Mouse (Mus musculus) frontal cortex, adult (tissue): ENCODE data around the gene Ctdnep1.

ENCODE experiments used
- ATAC-seq: cut with Nextera tagmentation; 2 replicates; pipeline ENCODE4 v1.9.2; 2017; ENCODE audit warnings: mild to moderate bottlenecking, moderate library complexity, mixed read lengths; ENCODE audit not compliant: low TSS enrichment

Ctdnep1 gene

DNA sequence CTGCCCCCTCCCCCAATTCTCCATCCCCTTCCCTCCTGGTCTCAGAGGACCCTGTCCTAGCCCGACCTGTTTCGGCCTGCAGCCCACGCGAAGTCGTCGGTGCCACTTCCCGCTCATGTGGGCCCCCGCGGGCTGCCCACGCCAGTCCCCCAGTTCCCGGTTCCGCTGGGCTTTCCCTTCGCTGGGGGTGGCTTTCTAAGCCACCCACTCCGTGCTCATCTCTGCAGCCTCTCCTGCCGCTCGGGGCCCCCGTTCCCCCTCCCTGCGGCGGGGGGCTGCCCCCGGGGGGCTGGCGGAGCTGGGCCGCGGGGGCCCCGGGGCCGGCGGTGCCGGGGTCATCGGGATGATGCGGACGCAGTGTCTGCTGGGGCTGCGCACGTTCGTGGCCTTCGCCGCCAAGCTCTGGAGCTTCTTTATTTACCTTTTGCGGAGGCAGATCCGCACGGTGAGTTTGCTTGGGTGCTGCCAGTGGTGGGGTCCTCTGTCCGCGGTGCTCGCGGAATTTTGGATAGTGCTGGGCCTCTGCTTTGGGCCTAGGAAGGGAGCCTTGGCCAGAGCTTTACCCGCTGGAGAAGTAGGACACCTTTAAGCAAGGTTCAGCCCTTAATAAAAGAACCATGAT lies at the start of gene Ctdnep1:
Gene Ctdnep1 (plus strand): TSS at position 16 of the 622 bp plus-strand sequence.
- no peak for ATAC-seq

DNA sequence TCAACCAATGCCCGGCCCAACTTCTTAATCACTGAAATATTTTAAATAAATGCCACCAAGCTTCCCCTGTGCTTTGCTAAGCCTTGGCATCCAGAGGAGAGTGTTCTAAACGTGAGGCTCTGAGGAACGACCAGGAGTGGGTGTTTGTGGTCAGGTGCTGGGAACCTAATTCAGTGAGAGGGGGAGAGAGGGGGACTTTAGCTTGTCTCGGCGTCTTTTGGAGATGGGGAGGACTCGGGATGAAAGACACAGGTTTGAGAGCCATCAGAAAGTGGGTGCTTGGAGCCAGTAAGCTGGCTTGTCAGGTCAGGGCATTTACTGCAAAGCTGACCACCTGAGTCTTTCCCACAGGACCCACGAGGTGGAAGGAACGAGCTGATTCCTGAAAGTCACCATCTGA lies 49.2 kb upstream of the Ctdnep1 start:
- no peak for ATAC-seq

DNA sequence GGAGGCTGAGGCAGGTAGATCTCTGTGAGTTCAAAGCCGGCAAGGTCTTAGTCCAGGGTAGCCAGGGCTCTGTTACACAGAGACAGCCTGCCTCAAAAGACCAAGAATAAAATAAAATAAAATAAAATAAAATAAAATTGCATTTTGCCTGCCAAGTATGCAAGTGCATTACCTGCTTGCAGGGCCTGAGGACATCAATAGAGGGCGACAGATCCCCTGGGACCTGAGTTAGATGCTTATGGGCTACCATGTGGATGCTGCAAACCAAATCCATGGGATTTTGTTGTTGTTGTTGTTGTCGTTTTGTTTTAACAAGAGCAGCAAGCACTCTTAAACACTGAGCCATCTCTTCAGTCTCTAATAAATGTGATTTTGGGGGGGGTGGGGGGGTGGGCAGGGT lies 48.7 kb upstream of the Ctdnep1 start:
- ATAC-seq, result no peak

DNA sequence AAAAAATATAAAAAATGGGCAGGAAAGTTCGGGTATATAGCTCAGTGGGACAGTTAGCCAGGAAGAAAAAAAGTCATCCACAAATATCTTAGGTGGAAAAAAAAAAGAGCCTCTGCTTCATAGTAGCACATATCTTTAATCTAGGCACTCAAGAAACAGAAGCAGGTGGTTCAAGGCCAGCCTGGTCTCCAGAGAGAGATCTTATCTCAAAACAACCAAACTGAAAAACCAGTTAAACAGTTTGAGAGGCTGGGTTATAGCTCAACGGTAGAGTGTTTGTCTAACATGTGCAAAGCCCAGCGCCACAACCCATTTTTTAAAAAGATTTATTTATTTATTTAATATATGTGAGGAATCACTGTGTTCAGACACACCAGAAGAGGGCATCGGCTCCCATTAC lies 47.9 kb upstream of the Ctdnep1 start:
- ATAC-seq, result no peak

DNA sequence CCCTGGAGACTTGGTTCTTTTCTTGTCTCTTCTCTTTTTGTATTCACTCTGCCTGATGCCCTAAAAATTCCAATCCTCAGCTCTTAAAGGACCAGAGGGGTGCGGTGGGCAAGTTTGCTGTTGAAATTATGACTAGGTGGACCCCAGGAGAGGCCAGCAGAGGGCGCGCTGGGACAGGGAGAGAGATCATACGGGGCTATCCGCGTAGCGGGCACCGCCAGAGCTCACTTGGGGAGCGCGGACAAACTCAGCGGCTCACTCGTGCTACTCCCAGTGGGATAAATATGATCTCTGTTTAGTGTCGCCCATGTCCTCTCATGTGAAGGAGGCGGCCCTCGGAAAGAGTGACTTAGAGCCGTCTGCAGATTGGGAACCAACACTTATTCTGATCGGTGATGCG lies 46.8 kb upstream of the Ctdnep1 start:
- peak; percentile 76 for ATAC-seq

DNA sequence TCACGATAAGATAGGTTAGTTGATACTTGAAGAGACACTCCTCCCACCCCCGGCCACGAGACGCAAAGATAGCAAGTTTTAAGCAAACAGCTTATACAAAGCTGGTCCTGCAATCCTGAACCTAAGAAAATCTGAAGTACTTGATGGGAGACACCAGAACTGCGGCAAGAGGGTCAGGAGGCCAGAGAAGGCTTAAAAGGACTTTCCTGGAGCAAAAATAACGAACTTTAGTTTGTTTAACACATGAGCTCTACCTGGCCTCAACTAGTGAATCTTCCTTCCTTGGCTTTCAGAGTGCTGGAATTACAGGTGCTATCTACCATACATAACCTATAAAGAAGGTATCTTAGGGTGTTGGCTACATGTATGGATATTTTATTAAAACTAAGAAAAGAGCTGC lies 46.3 kb upstream of the Ctdnep1 start:
- no peak for ATAC-seq

DNA sequence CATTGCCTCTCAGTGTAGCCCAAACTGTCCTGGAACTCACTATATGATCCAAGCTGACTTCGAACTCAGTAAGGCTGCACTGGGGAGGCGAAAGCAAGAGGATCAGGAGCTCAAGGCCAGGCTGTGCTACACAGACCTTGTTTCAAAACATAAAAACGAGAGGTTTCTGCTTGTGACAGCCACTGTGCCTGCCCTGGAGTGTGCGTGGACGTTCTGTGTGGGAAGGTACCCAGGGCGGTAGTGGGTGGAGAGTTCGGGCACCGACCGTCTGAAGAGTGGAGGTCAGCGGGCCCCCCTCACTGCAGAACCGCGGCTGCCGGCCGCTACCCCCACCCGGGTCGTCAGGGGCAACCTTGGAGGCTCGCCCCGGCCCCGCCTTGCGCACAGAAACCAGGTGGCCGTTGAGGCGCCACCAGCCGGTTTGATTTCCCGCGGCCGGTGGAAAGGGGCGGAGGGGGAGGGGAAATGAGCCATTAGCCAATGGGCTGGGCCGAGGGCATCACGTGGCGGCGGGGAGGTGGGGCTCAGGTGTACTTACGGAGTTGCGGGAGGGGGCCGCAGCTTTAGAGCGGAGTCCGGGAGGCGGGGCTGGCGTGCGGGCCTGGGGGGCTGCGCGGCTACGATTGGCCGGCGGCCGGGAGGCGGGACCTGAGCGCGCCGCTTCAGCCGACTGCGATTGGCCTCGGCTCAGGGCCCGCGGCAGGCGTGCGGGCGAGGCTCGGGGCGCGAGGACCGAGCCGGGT lies 45.6 kb upstream of the Ctdnep1 start, which contains the start of gene Ybx2:
Gene Ybx2 (plus strand): TSS at position 660 of the 743 bp plus-strand sequence.
- ATAC-seq, result peak; percentile 88; the same call in 1 of the 2 replicates

DNA sequence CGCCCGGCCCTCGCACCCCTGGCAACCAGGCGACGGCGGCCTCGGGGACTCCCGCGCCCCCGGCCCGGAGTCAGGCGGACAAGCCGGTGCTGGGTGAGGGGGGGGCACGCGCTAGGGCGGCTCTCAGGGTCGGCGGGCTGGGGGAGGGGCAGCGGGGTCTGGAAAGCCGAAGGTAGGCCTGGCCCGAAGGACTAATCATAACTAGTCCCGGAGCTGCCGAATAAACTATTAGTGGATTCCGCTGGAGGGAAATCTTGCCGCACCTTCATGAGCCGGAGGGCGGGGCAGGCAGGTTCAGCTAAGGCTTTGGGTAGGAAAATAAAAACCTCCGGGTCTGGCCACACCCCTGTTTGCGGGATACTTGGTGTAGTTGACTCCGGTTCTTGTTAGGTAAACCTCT lies 44.8 kb upstream of the Ctdnep1 start:
- no peak for ATAC-seq

DNA sequence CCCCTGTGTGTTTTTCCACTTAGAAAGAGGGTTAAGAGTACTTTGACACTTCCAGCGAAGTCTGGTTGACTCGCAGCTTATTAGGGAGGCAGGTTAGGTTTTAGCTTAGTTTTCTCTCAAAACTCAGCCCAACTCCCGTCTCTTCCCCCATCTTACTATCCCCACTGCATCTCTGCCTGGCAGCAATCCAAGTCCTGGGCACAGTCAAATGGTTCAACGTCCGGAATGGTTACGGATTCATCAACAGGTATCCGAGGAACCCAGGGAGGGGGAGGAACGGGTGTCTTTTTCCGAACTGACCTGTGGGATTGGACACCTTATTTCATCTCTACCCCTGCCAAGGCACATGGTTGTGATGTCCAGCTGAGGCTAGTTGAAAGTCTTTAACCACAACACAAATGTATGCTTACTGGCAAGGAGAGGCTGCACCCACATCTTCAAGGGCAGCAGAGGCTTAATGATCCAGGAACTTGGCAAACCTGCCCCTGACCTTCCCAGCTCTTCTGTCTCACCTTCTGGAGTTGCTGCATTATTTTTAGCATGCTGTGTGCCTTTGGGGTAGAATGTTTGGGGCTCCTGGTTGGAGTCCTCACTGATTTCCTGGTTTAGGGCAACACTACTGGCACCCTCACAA lies 44.1 kb upstream of the Ctdnep1 start:
- no peak for ATAC-seq

DNA sequence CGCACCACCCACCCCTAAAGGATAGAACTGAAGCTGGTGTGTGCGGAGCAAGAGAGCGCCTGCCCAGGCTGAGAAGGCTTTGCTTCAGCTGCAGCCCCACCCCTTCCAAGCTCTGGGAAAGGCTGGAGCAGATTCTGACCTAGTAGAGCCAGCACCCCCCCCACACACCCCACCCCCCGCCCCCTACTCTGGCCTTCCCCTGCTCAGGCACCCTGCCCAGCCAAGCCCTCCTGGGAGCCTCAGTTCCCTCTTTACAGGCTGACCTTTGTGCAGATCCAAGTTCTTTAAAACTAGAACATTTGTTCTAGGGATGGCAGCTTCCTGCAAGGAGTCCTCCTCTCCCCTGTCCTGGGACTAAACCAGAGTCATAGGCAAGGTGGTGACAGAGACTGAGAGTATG lies 43.6 kb upstream of the Ctdnep1 start:
- ATAC-seq, result no peak

DNA sequence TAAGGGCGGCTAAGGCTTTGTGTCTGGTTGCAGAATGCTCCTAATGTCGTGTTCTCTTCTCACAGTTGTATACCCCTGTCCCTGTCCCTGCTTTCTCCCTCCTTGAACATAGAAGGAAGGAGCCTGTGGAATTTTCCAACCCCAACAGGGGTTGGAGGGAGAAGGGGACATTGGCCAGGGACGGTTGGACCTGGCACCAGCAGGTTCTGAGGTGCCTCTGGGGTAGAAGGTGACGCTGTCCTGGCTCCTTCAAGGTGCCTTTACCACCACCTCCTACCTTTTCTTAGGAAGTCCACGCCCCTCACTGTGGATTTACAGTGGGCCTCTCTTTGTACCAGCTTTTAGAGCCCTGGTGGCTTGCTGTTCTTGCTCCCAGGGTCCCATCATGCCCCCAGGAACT lies 43.1 kb upstream of the Ctdnep1 start:
- no peak for ATAC-seq

DNA sequence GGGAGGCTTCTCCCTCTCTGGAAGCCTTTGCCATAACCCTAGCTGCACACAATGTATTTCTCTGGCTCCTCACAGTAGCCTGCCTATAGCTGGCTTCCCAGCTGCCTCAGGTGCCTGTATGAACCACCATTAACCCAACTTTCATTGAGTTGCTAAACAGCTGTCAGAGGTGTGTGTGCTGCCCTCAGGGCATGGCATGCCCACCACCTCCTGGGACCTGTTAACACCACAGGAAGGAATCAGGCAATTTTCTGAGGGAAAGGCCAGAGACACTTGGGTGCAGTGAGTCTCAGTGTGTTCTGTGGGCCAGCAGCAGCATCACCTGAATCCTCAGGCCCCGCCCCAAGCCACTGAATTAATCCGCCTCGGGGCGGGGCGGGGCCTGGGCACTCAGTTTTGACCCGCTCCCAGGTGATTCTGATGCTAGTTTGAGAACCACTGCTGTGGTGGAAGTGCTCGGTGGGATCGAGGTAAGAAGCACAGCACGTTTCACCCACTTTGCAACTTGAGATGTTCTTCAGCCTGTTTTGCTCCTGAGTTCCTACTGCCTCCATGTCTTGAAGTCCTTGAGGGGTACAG lies 42.5 kb upstream of the Ctdnep1 start:
- no peak for ATAC-seq

DNA sequence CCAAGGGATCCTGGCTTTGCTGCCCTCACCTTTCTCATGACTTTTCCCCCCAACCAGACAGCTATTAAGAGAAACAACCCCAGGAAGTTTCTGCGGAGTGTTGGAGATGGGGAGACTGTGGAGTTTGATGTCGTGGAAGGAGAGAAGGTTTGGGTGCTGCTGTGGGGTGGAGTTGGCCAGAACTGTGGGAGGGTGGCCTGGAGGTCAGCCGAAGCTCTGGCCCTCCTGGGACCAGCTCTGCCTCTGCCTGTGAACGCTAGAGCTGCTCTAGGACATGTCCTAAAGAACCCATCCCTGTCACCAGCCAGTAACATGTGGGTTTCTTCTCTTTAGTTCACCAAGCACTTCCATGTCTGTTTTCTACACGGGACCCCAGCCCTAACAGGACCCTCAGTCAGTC lies 41.8 kb upstream of the Ctdnep1 start:
- no peak for ATAC-seq

DNA sequence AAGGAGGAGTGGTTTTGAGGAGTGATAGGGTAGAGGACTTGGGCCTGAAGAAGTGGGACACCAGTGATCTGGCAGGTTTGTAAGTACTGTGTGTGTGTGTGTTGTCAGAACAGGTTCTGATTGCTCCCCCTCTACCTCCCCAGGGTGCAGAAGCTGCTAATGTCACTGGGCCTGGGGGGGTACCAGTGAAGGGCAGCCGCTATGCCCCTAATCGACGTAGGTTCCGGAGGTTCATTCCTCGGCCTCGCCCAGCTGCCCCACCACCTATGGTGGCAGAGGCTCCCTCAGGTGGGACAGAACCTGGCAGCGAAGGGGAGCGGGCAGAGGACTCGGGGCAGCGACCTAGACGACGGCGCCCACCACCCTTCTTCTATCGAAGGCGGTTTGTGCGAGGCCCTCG lies 41.2 kb upstream of the Ctdnep1 start:
- ATAC-seq, result no peak

DNA sequence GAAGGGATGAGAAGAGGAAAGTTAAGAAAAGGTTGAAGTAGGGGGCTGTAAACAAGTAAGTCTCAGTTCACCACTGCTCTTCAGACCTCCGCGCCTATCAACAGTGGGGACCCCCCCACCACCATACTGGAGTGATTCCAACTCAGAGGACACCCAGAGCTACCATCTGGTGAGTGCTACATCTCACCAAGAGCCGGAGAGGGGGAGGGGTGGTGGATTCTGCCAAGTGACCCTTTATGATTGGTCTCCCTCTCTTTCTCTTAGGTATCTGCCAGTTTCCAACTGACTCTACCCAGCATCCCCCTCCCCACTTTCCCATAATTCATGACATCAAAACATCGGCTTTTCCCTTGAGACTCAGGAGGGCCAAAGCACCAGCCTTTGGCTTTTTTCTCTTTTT lies 40.0 kb upstream of the Ctdnep1 start:
- no peak for ATAC-seq

DNA sequence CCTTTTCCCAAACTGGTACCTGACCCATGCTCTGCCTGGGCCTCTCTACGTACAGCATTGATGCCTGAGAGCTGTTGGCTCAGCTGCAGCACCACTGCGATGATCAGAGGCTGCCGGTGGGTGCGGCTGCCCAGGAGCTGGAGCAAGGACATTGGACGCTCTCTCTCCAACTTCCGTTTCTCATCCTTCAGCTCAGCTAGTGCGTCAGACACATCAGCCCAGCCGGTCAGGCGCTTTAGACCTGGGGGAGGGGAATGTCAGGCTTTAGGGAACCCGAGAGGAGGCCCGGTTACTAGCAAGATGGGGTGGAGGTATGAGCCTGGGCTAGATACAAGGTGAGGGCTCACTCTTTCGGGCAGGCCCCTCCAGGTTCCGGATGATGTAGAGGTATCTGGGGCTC lies 35.7 kb upstream of the Ctdnep1 start:
- no peak for ATAC-seq

DNA sequence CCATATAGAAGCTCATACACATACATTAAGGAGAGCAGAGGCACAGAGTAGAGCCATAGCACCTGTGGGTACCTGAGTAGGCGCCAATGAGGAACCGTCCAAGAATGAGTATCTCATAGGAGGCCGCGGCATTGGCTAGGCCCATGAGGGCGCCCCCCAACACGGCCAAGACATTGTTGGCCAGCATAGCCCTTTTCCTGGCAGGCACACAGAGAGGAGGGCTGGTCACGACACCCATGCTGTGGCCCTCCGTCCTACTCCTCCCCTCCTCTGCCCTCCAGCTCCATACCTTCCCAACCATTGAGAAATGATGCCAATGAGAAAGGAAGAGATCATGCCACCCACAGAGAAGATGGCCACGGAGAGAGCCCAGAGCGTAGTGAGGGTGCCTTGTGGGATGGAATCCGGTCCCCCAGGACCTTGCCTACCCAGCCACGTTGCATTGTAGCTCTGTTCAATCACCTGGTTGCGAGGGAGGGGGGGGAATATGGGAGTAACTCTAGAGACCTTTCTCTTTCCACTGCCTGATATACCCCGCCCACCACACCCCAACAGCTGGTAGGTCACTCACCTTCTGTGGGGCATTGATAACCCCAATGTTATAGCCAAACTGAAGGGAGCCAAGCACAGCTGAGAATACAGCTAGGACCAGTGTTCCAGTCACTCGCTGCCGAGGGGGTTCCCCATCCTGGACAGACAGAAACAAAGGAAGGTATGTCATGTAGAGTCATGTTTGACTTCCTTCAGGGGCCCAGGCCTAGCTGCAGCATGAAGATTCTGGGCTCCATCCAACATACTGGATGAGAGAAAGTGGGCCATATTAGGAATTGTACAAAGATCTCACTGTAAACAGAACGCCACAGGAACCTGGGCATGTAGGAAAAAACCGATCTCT lies 34.7 kb upstream of the Ctdnep1 start:
- ATAC-seq, result no peak

DNA sequence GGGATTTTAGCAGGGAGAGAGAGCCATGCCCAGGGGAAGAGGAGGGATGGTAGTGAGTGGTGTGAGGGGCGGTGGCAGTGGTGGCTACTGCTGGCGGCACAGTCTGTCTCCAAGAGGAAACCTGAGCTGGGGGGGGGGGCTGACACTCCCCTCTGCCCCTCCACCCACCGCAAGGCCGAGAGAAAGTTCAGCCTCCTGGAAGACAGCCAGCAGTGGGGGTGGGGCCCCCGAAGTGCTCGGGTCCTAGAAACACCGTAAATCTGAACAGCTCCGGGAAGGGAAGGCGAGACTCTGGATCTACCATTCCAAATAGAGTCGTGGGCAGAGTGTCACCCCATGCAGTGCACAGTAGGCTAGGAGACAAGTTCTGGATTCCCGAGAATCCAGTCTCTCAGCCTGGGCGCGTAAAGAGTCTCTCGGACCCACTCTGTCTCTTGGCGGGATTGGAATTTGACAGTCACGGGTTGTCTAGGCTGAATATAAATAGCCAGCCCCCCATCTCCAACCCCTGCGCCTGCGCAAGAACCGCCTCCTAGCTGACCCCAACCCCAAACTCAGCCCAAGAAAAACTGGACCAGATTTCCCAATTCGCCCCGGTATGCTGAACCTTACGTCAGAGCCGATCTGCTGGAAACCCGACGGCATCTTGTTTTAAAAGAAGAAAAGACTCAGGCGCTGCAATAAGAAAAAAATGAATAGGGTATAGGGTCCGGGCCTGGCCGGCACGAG lies 33.5 kb upstream of the Ctdnep1 start:
- ATAC-seq, result no peak

DNA sequence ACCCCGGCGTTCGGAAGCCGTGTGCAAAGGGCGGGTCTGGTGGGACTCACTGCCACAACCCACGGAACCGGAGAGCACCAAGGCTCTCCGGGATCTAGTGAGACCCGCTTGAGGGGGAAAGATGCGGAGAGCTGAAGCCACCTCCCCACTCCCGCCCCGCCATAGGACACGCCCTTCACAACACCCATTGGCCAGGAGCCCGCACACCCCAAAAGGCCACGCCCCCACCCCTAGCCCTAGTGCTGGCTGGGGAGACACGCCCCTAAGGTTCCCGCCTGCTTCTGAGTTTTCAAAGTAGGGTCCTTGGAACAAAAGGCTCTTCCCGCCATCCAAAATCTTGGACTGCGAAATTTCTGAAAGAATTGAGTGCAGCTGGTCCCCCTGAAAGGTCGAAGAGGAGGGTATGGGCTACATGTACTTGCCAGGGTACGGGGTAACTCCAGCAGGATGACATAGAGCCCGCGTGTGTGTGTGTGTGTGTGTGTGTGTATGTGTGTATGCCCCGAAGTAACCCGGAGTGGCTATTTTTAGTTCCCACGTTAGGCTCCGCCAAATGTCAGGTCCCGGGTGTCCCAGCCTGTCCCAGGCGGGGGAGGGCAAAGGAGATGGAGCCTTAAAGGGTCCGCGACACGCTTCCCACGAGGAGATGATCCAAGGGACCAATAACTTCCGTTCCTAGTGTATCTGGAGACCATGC lies 32.7 kb upstream of the Ctdnep1 start, which contains the start of gene Slc2a4:
Gene Slc2a4 (minus strand): TSS at position 123 of the 697 bp plus-strand sequence.
- ATAC-seq, result no peak

DNA sequence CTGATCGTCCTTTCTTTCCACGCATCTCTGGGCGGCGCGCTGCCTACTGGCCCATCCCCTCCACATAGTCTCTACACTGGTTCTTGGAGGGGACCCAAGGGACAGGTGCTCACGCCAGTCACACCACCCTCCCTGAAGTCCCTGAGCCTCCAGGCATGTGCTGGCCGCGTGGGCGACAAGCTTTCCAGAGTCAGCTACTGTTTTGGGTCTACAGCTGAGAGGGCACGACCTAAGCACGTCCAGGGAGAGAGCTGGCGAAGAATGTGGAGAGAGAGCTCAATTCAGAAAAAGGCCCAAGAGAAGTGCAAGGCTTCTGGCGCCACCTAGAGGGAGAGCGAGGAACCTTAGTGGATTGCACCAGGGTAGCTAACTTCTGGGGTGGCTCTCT lies 32.2 kb upstream of the Ctdnep1 start:
- peak; percentile 52; the same call in 1 of the 2 replicates for ATAC-seq
